Mouse (Mus musculus): ENCODE results near the gene Foxm1.

- peak; percentile 85 for TF ChIP-seq CTCF (IDR thresholded peaks at IDR 0.05; ENCODE audit: low read depth)
- TF ChIP-seq EP300 (optimal IDR thresholded peaks at IDR 0.05) = no peak
Measured at GRCm38 (mm10) chr6:128318317-128318716, 44.5 kb upstream of the Foxm1 start.
